8 mouse cellular contexts compared by ENCODE assay signal in the genomic region with DNA sequence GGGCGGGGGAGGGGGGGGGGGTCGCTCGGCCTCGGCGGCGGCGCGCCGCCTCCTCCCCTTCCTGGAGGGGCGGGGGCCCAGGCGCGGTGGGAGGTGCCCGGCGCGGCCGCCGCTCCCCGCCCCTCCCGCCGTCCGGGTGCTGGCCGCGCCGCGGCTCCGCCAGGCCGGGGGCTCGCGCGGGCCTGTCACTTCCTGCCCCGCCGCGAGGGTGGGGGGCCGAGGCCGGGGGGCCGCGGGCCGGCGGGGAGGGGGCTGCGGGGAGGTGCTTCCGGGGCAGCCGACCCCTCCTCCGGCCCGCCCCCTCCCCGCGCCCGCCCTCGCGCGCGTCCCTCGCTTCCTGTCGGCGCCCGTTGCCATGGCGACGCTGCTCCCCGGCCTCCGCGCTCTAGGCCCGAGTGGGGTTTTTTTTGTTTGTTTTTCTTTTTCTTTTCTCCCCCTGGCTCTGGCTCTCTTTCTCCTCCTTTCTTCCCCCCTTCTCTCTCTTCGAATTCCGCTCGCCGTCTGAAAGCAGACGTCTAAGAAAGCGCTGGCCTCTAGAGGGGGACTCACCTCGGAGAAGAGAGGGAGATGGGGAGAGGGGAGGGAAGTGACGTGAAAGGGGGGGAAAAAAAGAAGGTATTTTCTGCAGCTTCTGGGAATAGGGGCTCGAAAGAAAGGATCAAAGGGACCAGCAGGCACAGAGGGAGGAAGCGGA. TPM values are rescaled to one million over a fixed set of nuclear protein-coding genes. Genes with fewer than 3 reads are reported as not detected.
DNase-seq lines count a peak whose midpoint lies in the region; ATAC-seq lines count a peak whose summit lies in the region.

No protein-coding gene starts in this region.

- peak overlapping the region; percentile 78 for H3K4me2 ChIP-seq in intestine, embryonic 15.5 days (replicated peaks)

- peaks cover 2% of the 10 kb centered on the region; the same call in 1 of the 2 replicates for H3K4me1 ChIP-seq in intestine, embryonic 15.5 days (replicated peaks)
- peaks cover 36% of the 10 kb centered on the region for H3K4me1 ChIP-seq in midbrain, embryonic 10.5 days

- H3K9me3 ChIP-seq in intestine, embryonic 15.5 days: no peaks in the 10 kb centered on the region
- H3K9me3 ChIP-seq in midbrain, embryonic 10.5 days (replicated peaks): no peaks in the 10 kb centered on the region

- H3K27me3 ChIP-seq in intestine, embryonic 15.5 days (replicated peaks): no peaks in the 10 kb centered on the region
- H3K27me3 ChIP-seq in midbrain, embryonic 10.5 days (ENCODE audit: low read depth, poor library complexity, severe bottlenecking): no peaks in the 10 kb centered on the region

- peak overlapping the region; percentile 92 for H3K27ac ChIP-seq in intestine, embryonic 15.5 days
- H3K27ac ChIP-seq in midbrain, embryonic 10.5 days (replicated peaks): peak overlapping the region; percentile 96

- intact Hi-C loops in gastrocnemius, postnatal 36 days (cut with DNase I): loop anchor here (2.0 kb wide), 1 partner anchor 31 kb away; a partner anchor contains a TSS
- intact Hi-C loops in left cerebral cortex, postnatal 36 days (cut with DNase I): loop anchor here (2.0 kb wide), 2 partner anchors 31 to 53 kb away; a partner anchor contains a TSS

- under 1% methylated on average over 37 of the region's 71 CpGs for WGBS in intestine, embryonic 15.5 days
- WGBS in midbrain, embryonic 10.5 days: under 1% methylated on average over 23 of the region's 71 CpGs

- DNase-seq in adrenal gland, adult 2 months: peak; percentile 91
- DNase-seq in embryo, embryonic 10.5 days (ENCODE audit: low spot score): peak; percentile 88
- peak; percentile 66 to 80 for DNase-seq in gastrocnemius, postnatal 36 days
- DNase-seq in left cerebral cortex, postnatal 36 days (ENCODE audit: low spot score in 2 of 2): peak; percentile 80 to 86
- DNase-seq in midbrain, embryonic 10.5 days (ENCODE audit: low spot score): peak; percentile 91
- DNase-seq in right cerebral cortex, postnatal 4 days: peak; percentile 95
- DNase-seq in yolk sac, embryonic 10.5 days (ENCODE audit: low spot score): peak; percentile 89

- peak overlapping the region; percentile 67 for H3K9ac ChIP-seq in intestine, embryonic 15.5 days

- 0 out of 2 replicates have a peak, but pooled peaks cover 1% of the 10 kb centered on the region for H3K36me3 ChIP-seq in intestine, embryonic 15.5 days
- peaks cover 19% of the 10 kb centered on the region for H3K36me3 ChIP-seq in midbrain, embryonic 10.5 days

- H3K4me3 ChIP-seq in intestine, embryonic 15.5 days (replicated peaks): peak overlapping the region; percentile 77
- peak overlapping the region; percentile 80 for H3K4me3 ChIP-seq in midbrain, embryonic 10.5 days

- peak; percentile 93 for ATAC-seq in intestine, embryonic 15.5 days

RNA-seq across cellular contexts. Expression of a gene that starts 0.6 kb away (rescaled TPM):
- total RNA-seq in adrenal gland, adult 2 months (2021): 10 to 100 TPM; 24.8 to 33.6 TPM
- 39.9 and 62.2 TPM in 2 replicates for polyA plus RNA-seq in adrenal gland, adult 2 months (2012; rRNA removed)
- total RNA-seq in gastrocnemius, postnatal 36 days (2021): 10 to 100 TPM; 17.6 to 22.9 TPM
- polyA plus RNA-seq in intestine, embryonic 15.5 days (2015; fragmentation: Nextera tagmentation; extraction: Ambion mirVana): 9.3 and 10.1 TPM in 2 replicates
- total RNA-seq in left cerebral cortex, postnatal 36 days (2021): 10 to 100 TPM; 60.1 to 62.5 TPM
- polyA plus RNA-seq in midbrain, embryonic 10.5 days (2016; fragmentation: Nextera tagmentation; extraction: Ambion mirVana): 26.6 and 29.3 TPM in 2 replicates

RNA-seq across cellular contexts. Expression of a gene that starts 31.3 kb away (rescaled TPM):
- 100 to 1,000 TPM; 159 to 173 TPM for total RNA-seq in adrenal gland, adult 2 months (2021)
- polyA plus RNA-seq in adrenal gland, adult 2 months (2012; rRNA removed): 31.4 and 41.9 TPM in 2 replicates
- 10 to 100 TPM; 17.1 to 20.7 TPM for total RNA-seq in gastrocnemius, postnatal 36 days (2021)
- polyA plus RNA-seq in intestine, embryonic 15.5 days (2015; fragmentation: Nextera tagmentation; extraction: Ambion mirVana): 132 and 134 TPM in 2 replicates
- total RNA-seq in left cerebral cortex, postnatal 36 days (2021): 10 to 100 TPM; 67.7 to 69.8 TPM
- 94.6 and 95.1 TPM in 2 replicates for polyA plus RNA-seq in midbrain, embryonic 10.5 days (2016; fragmentation: Nextera tagmentation; extraction: Ambion mirVana)

RNA-seq across cellular contexts. Expression of a gene that starts 57.1 kb away (rescaled TPM):
- total RNA-seq in adrenal gland, adult 2 months (2021): under 1 TPM in 1 of 2 experiments, not detected in 1; 0.28 TPM
- not detected in 2 replicates for polyA plus RNA-seq in adrenal gland, adult 2 months (2012; rRNA removed)
- total RNA-seq in gastrocnemius, postnatal 36 days (2021): not detected
- polyA plus RNA-seq in intestine, embryonic 15.5 days (2015; fragmentation: Nextera tagmentation; extraction: Ambion mirVana): not detected in 2 replicates
- under 1 TPM in 1 of 2 experiments, not detected in 1; 0.30 TPM for total RNA-seq in left cerebral cortex, postnatal 36 days (2021)
- polyA plus RNA-seq in midbrain, embryonic 10.5 days (2016; fragmentation: Nextera tagmentation; extraction: Ambion mirVana): 0.19 TPM in 1 of 2 replicates, not detected in the other

Comparison
In these comparisons a context has a peak if more than half of its experiments do, and no peak if none do; other contexts are left out.
1. Peak in every context shown above with its lines: DNase-seq, ATAC-seq, H3K4me3 ChIP-seq and H3K27ac ChIP-seq.